In genomic region chr6:17521901-17522717, GRCm38 (mm10) we compare ENCODE assay signal across 18 mouse cellular contexts. TPM values are rescaled to one million over a fixed set of nuclear protein-coding genes. Genes with fewer than 3 reads are reported as not detected.
A peak's percentile ranks its signal among the peaks of the same experiment; 100 is the strongest.
DNase-seq lines count a peak whose midpoint lies in the region; ATAC-seq and TF ChIP-seq lines count a peak whose summit lies in the region.
"Had no signal": no experiment of that assay in that cellular context is flagged by ENCODE, and none has a peak within 500 bp of the region (broad histone marks: within the 10 kb centered on the region; RNA-seq: fewer than 3 reads in every experiment).

No protein-coding gene starts in this region.

- no peaks in the 10 kb centered on the region for H3K36me3 ChIP-seq in heart, postnatal 0 days (replicated peaks; ENCODE audit: control insufficient read depth, insufficient read depth, low read length)
- no peaks in the 10 kb centered on the region for H3K36me3 ChIP-seq in limb, embryonic 15.5 days
- H3K36me3 ChIP-seq: embryonic facial prominence, embryonic 13.5 days; heart, embryonic 10.5 days; liver, embryonic 15.5 days; neural tube, embryonic 13.5 days had no signal

- no peaks in the 10 kb centered on the region for H3K9me3 ChIP-seq in heart, postnatal 0 days (replicated peaks; ENCODE audit: control insufficient read depth, low read length)
- H3K9me3 ChIP-seq in limb, embryonic 15.5 days: no peaks in the 10 kb centered on the region
- H3K9me3 ChIP-seq: embryonic facial prominence, embryonic 13.5 days; forebrain, embryonic 13.5 days; heart, embryonic 10.5 days; liver, embryonic 15.5 days; neural tube, embryonic 13.5 days had no signal

- no peak for TF ChIP-seq EP300 in heart, postnatal 0 days (IDR thresholded peaks at IDR 0.05; ENCODE audit: low read depth)

- TF ChIP-seq POLR2A in brain, embryonic 14.5 days (IDR thresholded peaks at IDR 0.05; ENCODE audit: borderline replicate concordance, extremely low read depth, insufficient read depth, insufficient read length, poor library complexity, severe bottlenecking): no peak

- no peak overlapping the region for H3K4me2 ChIP-seq in heart, postnatal 0 days (ENCODE audit: low read depth, low read length)
- H3K4me2 ChIP-seq in limb, embryonic 15.5 days: no peak overlapping the region
- H3K4me2 ChIP-seq: embryonic facial prominence, embryonic 13.5 days; forebrain, embryonic 13.5 days; liver, embryonic 15.5 days; neural tube, embryonic 13.5 days had no signal

- no peaks in the 10 kb centered on the region for H3K4me1 ChIP-seq in heart, postnatal 0 days (ENCODE audit: control insufficient read depth, insufficient read depth)
- H3K4me1 ChIP-seq in limb, embryonic 15.5 days: 0 out of 2 replicates have a peak, but pooled peaks cover 3% of the 10 kb centered on the region
- H3K4me1 ChIP-seq: forebrain, embryonic 13.5 days; heart, embryonic 10.5 days; liver, embryonic 15.5 days had no signal

- no peak for DNase-seq in heart, postnatal 0 days (ENCODE audit: low spot score)
- no peak for DNase-seq in heart, adult 8-10 months (ENCODE audit: low spot score)
- peak; percentile 19 to 56 for DNase-seq in lung, adult 18-20 months
- DNase-seq in lung, postnatal 4 days: no peak
- DNase-seq in brain, embryonic 14.5 days (ENCODE audit: low read depth): peak; percentile 11
- no peak for DNase-seq in ovary, postnatal 36 days (ENCODE audit: low spot score)
- DNase-seq: cerebellum, adult 18-20 months; kidney, postnatal 14 days; thymus, postnatal 14 days had no signal

- H3K4me3 ChIP-seq in heart, postnatal 0 days (ENCODE audit: low read depth, low read length): no peak overlapping the region
- H3K4me3 ChIP-seq in limb, embryonic 15.5 days: no peak overlapping the region
- H3K4me3 ChIP-seq: embryonic facial prominence, embryonic 13.5 days; forebrain, embryonic 13.5 days; heart, embryonic 10.5 days; liver, embryonic 15.5 days; neural tube, embryonic 13.5 days had no signal

- no peak for TF ChIP-seq CTCF in heart, postnatal 0 days (IDR thresholded peaks at IDR 0.05; ENCODE audit: low read depth)
- TF ChIP-seq CTCF in brain, embryonic 14.5 days (IDR thresholded peaks at IDR 0.05; ENCODE audit: borderline replicate concordance, extremely low read depth, insufficient read depth, insufficient read length): no peak

- WGBS in heart, postnatal 0 days: 71% methylated on average over 8 of the region's 8 CpGs
- 60% methylated on average over 8 of the region's 8 CpGs for WGBS in limb, embryonic 15.5 days

- no peak overlapping the region for H3K9ac ChIP-seq in heart, postnatal 0 days (replicated peaks; ENCODE audit: low read depth, low read length)
- H3K9ac ChIP-seq in limb, embryonic 15.5 days: no peak overlapping the region
- H3K9ac ChIP-seq: embryonic facial prominence, embryonic 13.5 days; forebrain, embryonic 13.5 days; liver, embryonic 15.5 days; neural tube, embryonic 13.5 days had no signal

- no peaks in the 10 kb centered on the region for H3K27me3 ChIP-seq in heart, postnatal 0 days (ENCODE audit: control insufficient read depth, insufficient read depth, low read length)
- no peaks in the 10 kb centered on the region for H3K27me3 ChIP-seq in limb, embryonic 15.5 days
- H3K27me3 ChIP-seq: embryonic facial prominence, embryonic 13.5 days; forebrain, embryonic 13.5 days; liver, embryonic 15.5 days; neural tube, embryonic 13.5 days had no signal

- no peak for ATAC-seq in heart, postnatal 0 days (ENCODE audit: insufficient read depth, low read depth)
- no peak for ATAC-seq in limb, embryonic 15.5 days (ENCODE audit: insufficient number of reproducible peaks, low FRiP score, low TSS enrichment, low read depth)
- ATAC-seq: activated CD4-positive, CD25-positive, alpha-beta regulatory T cell, adult 4 months; CD4-positive, CD25-positive, alpha-beta regulatory T cell, adult 4 months had no signal

- H3K27ac ChIP-seq in heart, postnatal 0 days (ENCODE audit: low read depth): peak overlapping the region; percentile 30
- H3K27ac ChIP-seq in limb, embryonic 15.5 days: peak overlapping the region; percentile 1; the same call in 1 of the 2 replicates
- H3K27ac ChIP-seq: embryonic facial prominence, embryonic 13.5 days; forebrain, embryonic 13.5 days; heart, embryonic 10.5 days; liver, embryonic 15.5 days; neural tube, embryonic 13.5 days had no signal

RNA-seq across cellular contexts. Expression of gene Met, which starts 58.5 kb away (rescaled TPM):
- 2.7 and 10.6 TPM in 2 replicates for total RNA-seq in heart, postnatal 0 days (2014; rRNA removed; ENCODE audit: low replicate concordance)
- 0.61 and 0.67 TPM in 2 replicates for polyA plus RNA-seq in heart, postnatal 0 days (2015; fragmentation: Nextera tagmentation; extraction: Ambion mirVana)
- total RNA-seq in heart, adult 8-10 months (2022): 1 to 10 TPM; 1.1 to 2.5 (median 1.7) TPM
- polyA plus RNA-seq in brain, embryonic 14.5 days (2012; rRNA removed): 1.5 and 1.8 TPM in 2 replicates
- 3.8 and 4.3 TPM in 2 replicates for polyA plus RNA-seq in limb, embryonic 15.5 days (2015; fragmentation: Nextera tagmentation; extraction: Ambion mirVana)
- total RNA-seq: MEL had no signal
- polyA plus RNA-seq: activated CD4-positive, CD25-positive, alpha-beta regulatory T cell, adult 4 months had no signal

Comparison
In these comparisons a context has a peak if more than half of its experiments do, and no peak if none do; other contexts are left out.
1. DNase-seq: peak in lung, adult 18-20 months (2 of 2) and brain, embryonic 14.5 days (single experiment); none in heart, postnatal 0 days (single experiment), heart, adult 8-10 months (single experiment), lung, postnatal 4 days (0 of 2) and ovary, postnatal 36 days (single experiment).